Mouse (Mus musculus) urinary bladder, adult 18-20 months (tissue): ENCODE measurements at regions not wholly inside any gene's neighbourhood (a gene's known extent, or its start where the extent isn't known, plus 50 kb on each side); places are given as distances from the start of the nearest gene placed in this dataset.

Experiments used
- DNase-seq, 2 experiments: peaks; one replicate each; pipeline ENCODE4 v3.0.0; 2022; ENCODE audit warnings: low spot score in 2 of 2, mixed read lengths in 2 of 2

- DNase-seq = no peak
Measured at GRCm38 (mm10) chr3:143595081-143595480, 609.9 kb downstream of the Lmo4 start.

GRCm38 (mm10) chr3:143594676-143595075 lies 610.3 kb downstream of the Lmo4 start:
- DNase-seq = no peak

- DNase-seq = no peak
Measured at GRCm38 (mm10) chr3:143586653-143587052, 618.4 kb downstream of the Lmo4 start.

GRCm38 (mm10) chr3:143584692-143585603 lies 620.1 kb downstream of the Lmo4 start:
- no peak for DNase-seq

GRCm38 (mm10) chr3:143576338-143577007 lies 628.5 kb downstream of the Lmo4 start:
- no peak for DNase-seq

- no peak for DNase-seq
Measured at GRCm38 (mm10) chr3:143575737-143576136, 629.3 kb downstream of the Lmo4 start.

GRCm38 (mm10) chr3:143574035-143574864 lies 630.8 kb downstream of the Lmo4 start:
- no peak for DNase-seq

- no peak for DNase-seq
Measured at GRCm38 (mm10) chr3:143569930-143570329, 635.1 kb downstream of the Lmo4 start.

- DNase-seq = no peak
Measured at GRCm38 (mm10) chr3:143565067-143565466, 640.0 kb downstream of the Lmo4 start.

GRCm38 (mm10) chr3:143542811-143543210 lies 661.0 kb upstream of the Pkn2 start:
- DNase-seq = peak in 1 of 2 experiments; percentile 1

GRCm38 (mm10) chr3:143527982-143528381 lies 646.2 kb upstream of the Pkn2 start:
- DNase-seq = no peak

GRCm38 (mm10) chr3:143527274-143527673 lies 645.5 kb upstream of the Pkn2 start:
- no peak for DNase-seq

- DNase-seq = no peak
Measured at GRCm38 (mm10) chr3:143512517-143513249, 630.9 kb upstream of the Pkn2 start.

- DNase-seq = no peak
Measured at GRCm38 (mm10) chr3:143509531-143509930, 627.7 kb upstream of the Pkn2 start.

- DNase-seq = no peak
Measured at GRCm38 (mm10) chr3:143508280-143508679, 626.5 kb upstream of the Pkn2 start.

GRCm38 (mm10) chr3:143501017-143501416 lies 619.2 kb upstream of the Pkn2 start:
- no peak for DNase-seq

- DNase-seq = no peak
Measured at GRCm38 (mm10) chr3:143495389-143495788, 613.6 kb upstream of the Pkn2 start.

- DNase-seq = no peak
Measured at GRCm38 (mm10) chr3:143477916-143478610, 596.3 kb upstream of the Pkn2 start.

GRCm38 (mm10) chr3:143475461-143475860 lies 593.7 kb upstream of the Pkn2 start:
- DNase-seq = no peak

GRCm38 (mm10) chr3:143447005-143447709 lies 565.4 kb upstream of the Pkn2 start:
- no peak for DNase-seq
